Mouse (Mus musculus) brain, adult 2 months (tissue): ENCODE measurements around the gene Tbr1.

Experiments used
- DNase-seq: peaks from one replicate; pipeline ENCODE4 v3.0.0; 2011; ENCODE audit warnings: low read depth, low spot score

Tbr1 gene

GRCm38 (mm10) chr2:61811507-61812421 is 9.0 kb downstream of the Tbr1 start:
- no peak for DNase-seq

GRCm38 (mm10) chr2:61812536-61812935 is 9.8 kb downstream of the Tbr1 start:
- no peak for DNase-seq

- no peak for DNase-seq
Measured at GRCm38 (mm10) chr2:61813106-61813505, 10.4 kb downstream of the Tbr1 start.

GRCm38 (mm10) chr2:61813521-61813920 is 10.8 kb downstream of the Tbr1 start:
- DNase-seq, result no peak

- DNase-seq, result peak; percentile 64
Measured at GRCm38 (mm10) chr2:61814548-61815473, 12.1 kb downstream of the Tbr1 start.

GRCm38 (mm10) chr2:61815583-61816313 is 13.0 kb downstream of the Tbr1 start:
- peak; percentile 85 for DNase-seq

- DNase-seq, result no peak
Measured at GRCm38 (mm10) chr2:61818197-61818596, 15.5 kb downstream of the Tbr1 start.

- DNase-seq, result no peak
Measured at GRCm38 (mm10) chr2:61820203-61820602, 17.5 kb downstream of the Tbr1 start.

GRCm38 (mm10) chr2:61823426-61824140 is 20.9 kb downstream of the Tbr1 start:
- DNase-seq, result no peak

GRCm38 (mm10) chr2:61837243-61837806 is 34.6 kb downstream of the Tbr1 start:
- no peak for DNase-seq
